Mouse (Mus musculus) gastrocnemius, postnatal 25 days (tissue): ENCODE measurements around the gene Slc6a16. TPM values are rescaled to one million over a fixed set of nuclear protein-coding genes. Genes with fewer than 3 reads are reported as not detected.
"Not testable (repeated sequence)": the region's sequence is repeated elsewhere in the genome, so short reads cannot be mapped to it uniquely, and the experiment has no call there.

Experiments used
- DNase-seq: peaks from one replicate; pipeline ENCODE4 v3.0.0; 2022
- total RNA-seq, 2 experiments: library from RNA; stranded (reverse); gene quantifications; 1 replicate in 1 of 2; 2 replicates in 1 of 2; pipeline ENCODE4 v1.2.3; 2021

Slc6a16 gene
- total RNA-seq, 2 experiments from 2014 or later = not detected

- no peak for DNase-seq
Measured at GRCm38 (mm10) chr7:45253806-45254205, 12.9 kb downstream of the Slc6a16 start.

- DNase-seq = not testable (repeated sequence)
Measured at GRCm38 (mm10) chr7:45255822-45256221, 14.9 kb downstream of the Slc6a16 start.

GRCm38 (mm10) chr7:45257063-45257840 lies 16.4 kb downstream of the Slc6a16 start:
- DNase-seq = no peak

GRCm38 (mm10) chr7:45259281-45259680 lies 18.4 kb downstream of the Slc6a16 start:
- DNase-seq = no peak

- no peak for DNase-seq
Measured at GRCm38 (mm10) chr7:45262266-45262665, 21.4 kb downstream of the Slc6a16 start.

GRCm38 (mm10) chr7:45263006-45263607 lies 22.2 kb downstream of the Slc6a16 start:
- DNase-seq = no peak

- DNase-seq = no peak
Measured at GRCm38 (mm10) chr7:45264348-45264747, 23.5 kb downstream of the Slc6a16 start.

- no peak for DNase-seq
Measured at GRCm38 (mm10) chr7:45265518-45265917, 24.6 kb downstream of the Slc6a16 start.

- DNase-seq = no peak
Measured at GRCm38 (mm10) chr7:45272786-45273412, 32.0 kb downstream of the Slc6a16 start.

GRCm38 (mm10) chr7:45273672-45274071 lies 32.8 kb downstream of the Slc6a16 start:
- no peak for DNase-seq

- peak; percentile 71 for DNase-seq
Measured at GRCm38 (mm10) chr7:45277136-45277760, 36.4 kb downstream of the Slc6a16 start, which contains the start of gene Slc6a21. TSS of gene Slc6a21 (plus strand) at chr7:45277513.

GRCm38 (mm10) chr7:45286486-45286885 lies 45.6 kb downstream of the Slc6a16 start:
- DNase-seq = no peak

- DNase-seq = peak; percentile 43
Measured at GRCm38 (mm10) chr7:45296626-45297025, 55.7 kb downstream of the Slc6a16 start.

GRCm38 (mm10) chr7:45297563-45297962 lies 56.7 kb downstream of the Slc6a16 start:
- DNase-seq = no peak

GRCm38 (mm10) chr7:45299752-45300151 lies 58.9 kb downstream of the Slc6a16 start:
- DNase-seq = peak; percentile 35

- no peak for DNase-seq
Measured at GRCm38 (mm10) chr7:45300270-45300669, 59.4 kb downstream of the Slc6a16 start.

GRCm38 (mm10) chr7:45302626-45303025 lies 61.7 kb downstream of the Slc6a16 start:
- DNase-seq = no peak

GRCm38 (mm10) chr7:45304869-45305268 lies 64.0 kb downstream of the Slc6a16 start:
- DNase-seq = no peak

- DNase-seq = peak; percentile 41
Measured at GRCm38 (mm10) chr7:45305275-45305674, 64.4 kb downstream of the Slc6a16 start.

GRCm38 (mm10) chr7:45308551-45309240 lies 67.8 kb downstream of the Slc6a16 start:
- DNase-seq = no peak

GRCm38 (mm10) chr7:45309455-45309854 lies 68.6 kb downstream of the Slc6a16 start:
- no peak for DNase-seq

- DNase-seq = no peak
Measured at GRCm38 (mm10) chr7:45312023-45312422, 71.1 kb downstream of the Slc6a16 start.
